Mouse (Mus musculus) myocyte (in vitro differentiated cells): ENCODE results near the gene Spsb3. TPM values are rescaled to one million over a fixed set of nuclear protein-coding genes. Genes with fewer than 3 reads are reported as not detected.
A peak's percentile ranks its signal among the peaks of the same experiment; 100 is the strongest.

Source experiments
- H3K27me3 ChIP-seq: one replicate; pipeline ENCODE4 v1.6.1; 2011; ENCODE audit not compliant: control insufficient read depth, insufficient read depth, insufficient read length
- H3K36me3 ChIP-seq: one replicate; pipeline ENCODE4 v1.6.1; 2011; ENCODE audit not compliant: control insufficient read depth, insufficient read depth
- H3K4me2 ChIP-seq: one replicate; pipeline ENCODE4 v1.6.1; 2011; ENCODE audit warnings: low read depth, control low read depth
- H3K4me3 ChIP-seq: one replicate; pipeline ENCODE4 v1.5.1; 2011; ENCODE audit warnings: mild to moderate bottlenecking, control low read depth, moderate library complexity
- H3K79me2 ChIP-seq: one replicate; pipeline ENCODE4 v1.6.1; 2011; ENCODE audit not compliant: control insufficient read depth, insufficient read depth
- H3ac ChIP-seq: one replicate; pipeline ENCODE4 v1.6.1; 2011; ENCODE audit not compliant: control insufficient read depth, insufficient read length
- CEBPB ChIP-seq: IDR thresholded peaks from 2 replicates; pipeline ENCODE4 v1.6.1; 2011; ENCODE audit warnings: mild to moderate bottlenecking, moderate library complexity; ENCODE audit not compliant: poor library complexity, insufficient read depth, severe bottlenecking
- E2F4 ChIP-seq: IDR thresholded peaks from one replicate; pipeline ENCODE4 v1.6.1; 2011; ENCODE audit warnings: mild to moderate bottlenecking, control low read depth, moderate library complexity; ENCODE audit not compliant: insufficient read depth
- MAX ChIP-seq: IDR thresholded peaks from one replicate; pipeline ENCODE4 v1.6.1; 2011; ENCODE audit warnings: low read depth, mild to moderate bottlenecking, control low read depth
- MYOD1 ChIP-seq, 3 experiments: IDR thresholded peaks; one replicate each; pipeline ENCODE4 v1.6.1; 2011; ENCODE audit warnings: control low read depth in 2 of 3, low read depth in 2 of 3, mild to moderate bottlenecking in 2 of 3, moderate library complexity in 1 of 3; ENCODE audit not compliant: insufficient read length in 2 of 3, control insufficient read depth in 1 of 3
- MYOG ChIP-seq, 3 experiments: IDR thresholded peaks; one replicate each; pipeline ENCODE4 v1.6.1; 2011; ENCODE audit warnings: control low read depth in 2 of 3, low read depth in 2 of 3, mild to moderate bottlenecking in 2 of 3; ENCODE audit not compliant: insufficient read length in 2 of 3, control insufficient read depth in 1 of 3, insufficient read depth in 1 of 3
- POLR2A ChIP-seq: IDR thresholded peaks from one replicate; pipeline ENCODE4 v1.6.1; 2011; ENCODE audit warnings: low read depth, mild to moderate bottlenecking, control low read depth, moderate library complexity; ENCODE audit not compliant: insufficient read length
- POLR2AphosphoS2 ChIP-seq: IDR thresholded peaks from one replicate; pipeline ENCODE4 v1.6.1; 2011; ENCODE audit warnings: low read depth, control low read depth; ENCODE audit not compliant: insufficient read length
- REST ChIP-seq: IDR thresholded peaks from one replicate; pipeline ENCODE4 v1.6.1; 2011; ENCODE audit warnings: mild to moderate bottlenecking, control low read depth, moderate library complexity; ENCODE audit not compliant: insufficient read depth, insufficient read length
- SRF ChIP-seq: IDR thresholded peaks from one replicate; pipeline ENCODE4 v1.6.1; 2011; ENCODE audit warnings: low read depth; ENCODE audit not compliant: control insufficient read depth, insufficient read length
- TCF12 ChIP-seq: IDR thresholded peaks from one replicate; pipeline ENCODE4 v1.6.1; 2011; ENCODE audit warnings: mild to moderate bottlenecking, control low read depth; ENCODE audit not compliant: poor library complexity, insufficient read depth, severe bottlenecking
- TCF3 ChIP-seq: IDR thresholded peaks from one replicate; pipeline ENCODE4 v1.6.1; 2011; ENCODE audit warnings: low read depth, control low read depth; ENCODE audit not compliant: insufficient read length
- USF1 ChIP-seq: IDR thresholded peaks from one replicate; pipeline ENCODE4 v1.6.1; 2011; ENCODE audit warnings: low read depth, mild to moderate bottlenecking, control low read depth, moderate library complexity
- polyA plus RNA-seq: library from polyadenylated mRNA; unstranded; fragments of >200 nt; fragmentation: generic; extraction: Trizol; gene quantifications from one replicate; pipeline ENCODE4 v1.2.1, GENCODE M21; 2012; ENCODE audit warnings: missing spikeins

Spsb3 gene
- polyA plus RNA-seq, 1 experiment, result 46.6 TPM

GRCm38 (mm10) chr17:24893276-24893675 lies 6.8 kb downstream of the Spsb3 start:
- Histone ChIP-seq H3K4me2 (no peak overlapping the region), H3K79me2 (peaks cover 12% of the 10 kb centered on the region), H3ac (no peak overlapping the region), H3K27me3 (no peaks in the 10 kb centered on the region), H3K36me3 (peaks cover 5% of the 10 kb centered on the region), H3K4me3 (peak overlapping the region; percentile 97)
- no peak for TF ChIP-seq TCF12
- no peak for TF ChIP-seq MYOG (IDR thresholded peaks at IDR 0.05; ENCODE audit: control insufficient read depth in 1 of 3, insufficient read depth in 1 of 3, insufficient read length in 2 of 3, low read depth in 2 of 3)
- TF ChIP-seq POLR2AphosphoS2, result no peak
- no peak for TF ChIP-seq E2F4
- TF ChIP-seq POLR2A, result no peak
- no peak for TF ChIP-seq MAX
- TF ChIP-seq REST, result no peak
- TF ChIP-seq USF1, result no peak

DNA sequence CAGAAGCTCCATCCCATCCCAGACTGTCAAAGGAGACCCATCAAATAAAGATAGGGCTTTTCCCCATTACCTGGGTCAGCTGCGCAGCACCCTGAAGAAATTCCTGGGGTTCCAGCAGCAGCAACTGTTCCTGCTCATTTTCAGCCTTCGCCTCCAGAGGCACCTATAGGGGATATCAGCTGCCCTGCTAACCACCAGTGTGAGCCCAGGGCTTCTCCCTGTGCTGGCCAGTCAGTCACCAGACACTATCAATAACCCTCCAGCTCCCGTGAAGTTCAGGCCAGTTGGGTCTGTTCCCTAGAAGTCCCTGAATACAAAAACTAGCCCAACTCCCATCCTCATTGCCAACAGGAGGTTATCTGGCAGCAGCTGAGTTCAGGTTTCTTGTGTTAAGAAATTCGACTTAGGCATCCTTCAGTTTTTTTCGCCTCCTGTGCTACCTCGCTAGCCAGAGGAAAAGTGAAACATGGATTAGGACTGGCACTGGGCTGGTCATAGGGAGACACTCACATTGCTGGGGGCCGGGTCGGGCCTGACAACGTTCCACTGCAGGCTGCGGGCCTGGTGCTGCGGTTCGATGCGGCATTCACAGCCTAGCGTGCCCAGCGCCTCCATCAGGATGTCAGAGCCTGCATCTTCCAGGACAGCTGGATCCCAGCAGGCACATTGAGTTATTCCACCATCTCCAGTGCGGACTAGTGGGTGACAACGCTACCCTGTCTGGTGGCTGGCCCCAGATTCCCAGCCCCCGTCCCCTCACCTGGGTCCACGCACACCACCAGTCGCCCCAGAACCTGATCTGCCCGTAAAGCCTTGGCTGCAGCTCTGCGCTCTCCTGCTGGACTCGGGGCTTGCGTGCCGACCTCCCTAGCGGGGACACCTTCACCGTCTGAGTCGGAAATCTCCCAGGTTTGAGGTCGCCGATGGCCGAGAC lies 7.9 kb downstream of the Spsb3 start:
- Histone ChIP-seq H3K36me3 (peaks cover 5% of the 10 kb centered on the region), H3K79me2 (peaks cover 12% of the 10 kb centered on the region), H3ac (peak overlapping the region; percentile 82), H3K27me3 (no peaks in the 10 kb centered on the region), H3K4me3 (peak overlapping the region; percentile 97), H3K4me2 (peak overlapping the region; percentile 94)
- peak in 1 of 3 experiments; percentile 6 for TF ChIP-seq MYOD1 (IDR thresholded peaks at IDR 0.05; ENCODE audit: control insufficient read depth in 1 of 3, insufficient read length in 2 of 3, low read depth in 2 of 3)
- TF ChIP-seq TCF12, result no peak

DNA sequence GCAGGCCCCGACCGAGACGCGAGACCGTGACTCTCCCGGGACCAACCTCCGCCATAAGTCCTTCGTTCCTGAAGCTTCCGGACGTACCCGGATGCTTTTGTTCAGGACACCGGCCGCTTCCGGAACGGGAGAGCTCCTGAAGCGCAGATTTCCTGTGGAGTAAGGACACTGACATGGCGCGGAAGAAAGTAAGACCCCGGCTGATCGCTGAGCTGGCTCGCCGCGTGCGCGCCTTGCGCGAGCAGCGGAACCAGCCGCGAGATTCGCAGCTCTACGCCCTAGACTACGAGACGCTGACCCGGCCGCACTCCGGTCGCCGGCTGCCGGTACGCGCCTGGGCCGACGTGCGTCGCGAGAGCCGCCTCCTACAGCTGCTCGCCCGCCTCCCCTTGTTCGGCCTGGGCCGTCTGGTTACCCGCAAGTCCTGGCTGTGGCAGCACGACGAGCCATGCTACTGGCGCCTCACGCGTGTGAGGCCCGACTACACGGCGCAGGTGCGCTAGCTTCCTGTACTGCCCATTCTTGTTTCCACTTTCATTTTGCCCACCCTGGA lies 8.6 kb downstream of the Spsb3 start, which contains the start of the genes Eme2 and Mrps34:
Gene Eme2, minus strand, starts transcription at position 93 of the 553 bp plus-strand sequence.
Gene Mrps34, plus strand, starts transcription at position 122 of the 553 bp plus-strand sequence.
- peaks cover 12% of the 10 kb centered on the region for H3K79me2 ChIP-seq
- TF ChIP-seq POLR2AphosphoS2, result peak; percentile 86
- no peak for TF ChIP-seq TCF12
- no peak for TF ChIP-seq MAX
- no peak for TF ChIP-seq USF1
- no peak for TF ChIP-seq SRF
- TF ChIP-seq CEBPB, result no peak
- no peak for TF ChIP-seq REST
- no peak for TF ChIP-seq TCF3
- no peak for TF ChIP-seq E2F4
- peak; percentile 71 for TF ChIP-seq POLR2A
- peak in 1 of 3 experiments; percentile 63 for TF ChIP-seq MYOG (IDR thresholded peaks at IDR 0.05; ENCODE audit: control insufficient read depth in 1 of 3, insufficient read depth in 1 of 3, insufficient read length in 2 of 3, low read depth in 2 of 3)
- TF ChIP-seq MYOD1 (IDR thresholded peaks at IDR 0.05; ENCODE audit: control insufficient read depth in 1 of 3, insufficient read length in 2 of 3, low read depth in 2 of 3), result peak in 1 of 3 experiments; percentile 51
- peak within 1 kb of the TSS; percentile 82 for H3ac ChIP-seq
- peak within 1 kb of the TSS; percentile 97 for H3K4me3 ChIP-seq
- peak within 1 kb of the TSS; percentile 99 for H3K4me2 ChIP-seq
- no peaks in the 10 kb centered on the region for H3K27me3 ChIP-seq
- peaks cover 5% of the 10 kb centered on the region for H3K36me3 ChIP-seq

- TF ChIP-seq TCF12, result no peak
- TF ChIP-seq USF1, result no peak
- no peak for TF ChIP-seq SRF
- no peak for TF ChIP-seq TCF3
- TF ChIP-seq MYOG (IDR thresholded peaks at IDR 0.05; ENCODE audit: control insufficient read depth in 1 of 3, insufficient read depth in 1 of 3, insufficient read length in 2 of 3, low read depth in 2 of 3), result no peak
- TF ChIP-seq POLR2AphosphoS2, result no peak
- TF ChIP-seq POLR2A, result no peak
- TF ChIP-seq MYOD1 (IDR thresholded peaks at IDR 0.05; ENCODE audit: control insufficient read depth in 1 of 3, insufficient read length in 2 of 3, low read depth in 2 of 3), result no peak
- TF ChIP-seq REST, result no peak
- no peak for TF ChIP-seq CEBPB
- no peak for TF ChIP-seq E2F4
- TF ChIP-seq MAX, result no peak
These were observed 9.3 kb downstream of the Spsb3 start for GRCm38 (mm10) chr17:24895571-24896240.

More at GRCm38 (mm10) chr17:24895571-24896240, 9.3 kb downstream of the Spsb3 start:
- H3K4me2 ChIP-seq, result peak overlapping the region; percentile 99
- H3K79me2 ChIP-seq, result peaks cover 12% of the 10 kb centered on the region
- H3ac ChIP-seq, result peak overlapping the region; percentile 82
- H3K36me3 ChIP-seq, result peaks cover 5% of the 10 kb centered on the region
- no peaks in the 10 kb centered on the region for H3K27me3 ChIP-seq
- peak overlapping the region; percentile 97 for H3K4me3 ChIP-seq
